Mouse (Mus musculus) lung, postnatal 0 days (tissue): Measurements from ENCODE around the gene Pip5k1a.

Experiments
- CTCF ChIP-seq: IDR thresholded peaks from 2 replicates; pipeline ENCODE4 v1.5.1; 2016; ENCODE audit warnings: antibody characterized with exemption, mild to moderate bottlenecking
- EP300 ChIP-seq: IDR thresholded peaks from 2 replicates; pipeline ENCODE4 v1.6.1; 2016; ENCODE audit warnings: antibody characterized with exemption, mild to moderate bottlenecking, control low read depth

- TF ChIP-seq CTCF: no peak
- TF ChIP-seq EP300: no peak
Observed at GRCm38 (mm10) chr3:95016532-95017056, 90.1 kb downstream of the Pip5k1a start.
